Mouse (Mus musculus) myocyte (in vitro differentiated cells): ENCODE data around the gene BC117090. TPM values are rescaled to one million over a fixed set of nuclear protein-coding genes. Genes with fewer than 3 reads are reported as not detected.
"Not testable (repeated sequence)": the region's sequence is repeated elsewhere in the genome, so short reads cannot be mapped to it uniquely, and the experiment has no call there.

Experiments
- H3K27me3 ChIP-seq: one replicate; pipeline ENCODE4 v1.6.1; 2011; ENCODE audit not compliant: control insufficient read depth, insufficient read depth, insufficient read length
- H3K36me3 ChIP-seq: one replicate; pipeline ENCODE4 v1.6.1; 2011; ENCODE audit not compliant: control insufficient read depth, insufficient read depth
- H3K4me2 ChIP-seq: one replicate; pipeline ENCODE4 v1.6.1; 2011; ENCODE audit warnings: low read depth, control low read depth
- H3K4me3 ChIP-seq: one replicate; pipeline ENCODE4 v1.5.1; 2011; ENCODE audit warnings: mild to moderate bottlenecking, control low read depth, moderate library complexity
- H3K79me2 ChIP-seq: one replicate; pipeline ENCODE4 v1.6.1; 2011; ENCODE audit not compliant: control insufficient read depth, insufficient read depth
- H3ac ChIP-seq: one replicate; pipeline ENCODE4 v1.6.1; 2011; ENCODE audit not compliant: control insufficient read depth, insufficient read length
- CEBPB ChIP-seq: IDR thresholded peaks from 2 replicates; pipeline ENCODE4 v1.6.1; 2011; ENCODE audit warnings: mild to moderate bottlenecking, moderate library complexity; ENCODE audit not compliant: poor library complexity, insufficient read depth, severe bottlenecking
- E2F4 ChIP-seq: IDR thresholded peaks from one replicate; pipeline ENCODE4 v1.6.1; 2011; ENCODE audit warnings: mild to moderate bottlenecking, control low read depth, moderate library complexity; ENCODE audit not compliant: insufficient read depth
- MAX ChIP-seq: IDR thresholded peaks from one replicate; pipeline ENCODE4 v1.6.1; 2011; ENCODE audit warnings: low read depth, mild to moderate bottlenecking, control low read depth
- MYOD1 ChIP-seq, 3 experiments: IDR thresholded peaks; one replicate each; pipeline ENCODE4 v1.6.1; 2011; ENCODE audit warnings: control low read depth in 2 of 3, low read depth in 2 of 3, mild to moderate bottlenecking in 2 of 3, moderate library complexity in 1 of 3; ENCODE audit not compliant: insufficient read length in 2 of 3, control insufficient read depth in 1 of 3
- MYOG ChIP-seq, 3 experiments: IDR thresholded peaks; one replicate each; pipeline ENCODE4 v1.6.1; 2011; ENCODE audit warnings: control low read depth in 2 of 3, low read depth in 2 of 3, mild to moderate bottlenecking in 2 of 3; ENCODE audit not compliant: insufficient read length in 2 of 3, control insufficient read depth in 1 of 3, insufficient read depth in 1 of 3
- POLR2A ChIP-seq: IDR thresholded peaks from one replicate; pipeline ENCODE4 v1.6.1; 2011; ENCODE audit warnings: low read depth, mild to moderate bottlenecking, control low read depth, moderate library complexity; ENCODE audit not compliant: insufficient read length
- POLR2AphosphoS2 ChIP-seq: IDR thresholded peaks from one replicate; pipeline ENCODE4 v1.6.1; 2011; ENCODE audit warnings: low read depth, control low read depth; ENCODE audit not compliant: insufficient read length
- REST ChIP-seq: IDR thresholded peaks from one replicate; pipeline ENCODE4 v1.6.1; 2011; ENCODE audit warnings: mild to moderate bottlenecking, control low read depth, moderate library complexity; ENCODE audit not compliant: insufficient read depth, insufficient read length
- SRF ChIP-seq: IDR thresholded peaks from one replicate; pipeline ENCODE4 v1.6.1; 2011; ENCODE audit warnings: low read depth; ENCODE audit not compliant: control insufficient read depth, insufficient read length
- TCF12 ChIP-seq: IDR thresholded peaks from one replicate; pipeline ENCODE4 v1.6.1; 2011; ENCODE audit warnings: mild to moderate bottlenecking, control low read depth; ENCODE audit not compliant: poor library complexity, insufficient read depth, severe bottlenecking
- TCF3 ChIP-seq: IDR thresholded peaks from one replicate; pipeline ENCODE4 v1.6.1; 2011; ENCODE audit warnings: low read depth, control low read depth; ENCODE audit not compliant: insufficient read length
- USF1 ChIP-seq: IDR thresholded peaks from one replicate; pipeline ENCODE4 v1.6.1; 2011; ENCODE audit warnings: low read depth, mild to moderate bottlenecking, control low read depth, moderate library complexity
- polyA plus RNA-seq: library from polyadenylated mRNA; unstranded; fragments of >200 nt; fragmentation: generic; extraction: Trizol; gene quantifications from one replicate; pipeline ENCODE4 v1.2.1, GENCODE M21; 2012; ENCODE audit warnings: missing spikeins

Gene BC117090
- polyA plus RNA-seq, 1 experiment = not detected

DNA sequence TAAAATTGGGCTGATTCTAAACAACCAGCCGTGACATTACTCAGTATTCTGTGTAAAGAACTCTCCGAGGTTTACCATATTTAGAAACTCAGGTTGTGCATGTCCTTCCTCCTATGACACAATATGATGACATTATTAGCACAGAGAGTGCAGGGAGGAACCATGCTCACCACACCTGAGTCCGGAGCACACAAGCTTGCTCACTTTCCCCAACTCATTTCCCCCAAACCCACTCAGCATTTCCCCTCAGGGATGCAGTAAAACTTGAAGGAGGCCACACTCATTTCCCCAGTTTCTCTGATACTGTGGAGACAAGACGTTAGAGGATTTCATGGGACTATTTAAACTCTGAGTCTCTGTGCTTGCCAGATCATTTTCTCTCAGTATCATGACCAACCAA lies 45.0 kb downstream of the BC117090 start:
- Histone ChIP-seq H3K4me3 (no peak overlapping the region), H3K4me2 (no peak overlapping the region), H3K27me3 (no peaks in the 10 kb centered on the region), H3K79me2 (no peaks in the 10 kb centered on the region), H3ac (no peak overlapping the region), H3K36me3 (no peaks in the 10 kb centered on the region)
- TF ChIP-seq TCF12 = no peak
- no peak for TF ChIP-seq USF1
- no peak for TF ChIP-seq POLR2A
- TF ChIP-seq TCF3 = no peak
- no peak for TF ChIP-seq POLR2AphosphoS2
- no peak for TF ChIP-seq REST
- no peak for TF ChIP-seq CEBPB
- no peak for TF ChIP-seq E2F4
- TF ChIP-seq SRF = no peak
- no peak for TF ChIP-seq MYOG (IDR thresholded peaks at IDR 0.05; ENCODE audit: control insufficient read depth in 1 of 3, insufficient read depth in 1 of 3, insufficient read length in 2 of 3, low read depth in 2 of 3)
- no peak for TF ChIP-seq MYOD1 (IDR thresholded peaks at IDR 0.05; ENCODE audit: control insufficient read depth in 1 of 3, insufficient read length in 2 of 3, low read depth in 2 of 3)
- no peak for TF ChIP-seq MAX

DNA sequence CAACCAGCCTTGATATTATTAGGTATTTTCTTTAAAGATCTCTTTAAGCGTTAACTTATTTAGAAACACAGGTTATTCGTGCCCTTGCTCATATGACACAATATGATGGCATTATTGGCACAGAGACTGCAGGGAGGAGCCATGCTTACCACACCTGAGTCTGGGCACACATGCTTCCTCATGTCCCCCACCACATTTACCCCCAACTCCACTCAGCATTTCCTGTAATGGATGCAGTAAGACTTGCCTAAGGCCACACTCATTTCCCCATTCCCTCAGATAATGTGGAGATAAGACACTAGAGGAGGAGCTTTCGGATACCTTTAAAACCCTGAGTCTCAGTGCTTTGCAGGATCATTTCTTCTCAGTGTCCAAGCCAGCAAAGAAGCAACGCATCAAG lies 57.3 kb downstream of the BC117090 start, which contains the start of gene Stfa1:
Stfa1 (plus strand) TSS at position 156 of the 400 bp plus-strand sequence.
- not testable (repeated sequence) for H3K4me3 ChIP-seq, H3K79me2 ChIP-seq, H3K36me3 ChIP-seq, H3ac ChIP-seq, H3K27me3 ChIP-seq, H3K4me2 ChIP-seq

Other genes starting within 250 kb of the BC117090 start
- gene Csta1, start 203.1 kb downstream of the BC117090 start, polyA plus RNA-seq = not detected
- not detected for gene Stfa2l1, start 177.5 kb downstream of the BC117090 start, polyA plus RNA-seq
- not detected for gene Gm5483, start 150.1 kb downstream of the BC117090 start, polyA plus RNA-seq
- not detected for gene Gm5416, start 123.9 kb downstream of the BC117090 start, polyA plus RNA-seq
- gene 2010005H15Rik, start 112.9 kb downstream of the BC117090 start, polyA plus RNA-seq = not detected
- gene Stfa1, start 57.4 kb downstream of the BC117090 start, polyA plus RNA-seq = not detected
- gene BC100530, start 33.4 kb upstream of the BC117090 start, polyA plus RNA-seq = not detected
- not detected for gene Stfa2, start 74.1 kb upstream of the BC117090 start, polyA plus RNA-seq
- not detected for gene Stfa3, start 121.1 kb upstream of the BC117090 start, polyA plus RNA-seq
- gene Casr, start 227.8 kb upstream of the BC117090 start, polyA plus RNA-seq = 0.08 TPM